Mouse (Mus musculus): ENCODE measurements around the gene Ptchd3.

The Ptchd3 gene

DNA sequence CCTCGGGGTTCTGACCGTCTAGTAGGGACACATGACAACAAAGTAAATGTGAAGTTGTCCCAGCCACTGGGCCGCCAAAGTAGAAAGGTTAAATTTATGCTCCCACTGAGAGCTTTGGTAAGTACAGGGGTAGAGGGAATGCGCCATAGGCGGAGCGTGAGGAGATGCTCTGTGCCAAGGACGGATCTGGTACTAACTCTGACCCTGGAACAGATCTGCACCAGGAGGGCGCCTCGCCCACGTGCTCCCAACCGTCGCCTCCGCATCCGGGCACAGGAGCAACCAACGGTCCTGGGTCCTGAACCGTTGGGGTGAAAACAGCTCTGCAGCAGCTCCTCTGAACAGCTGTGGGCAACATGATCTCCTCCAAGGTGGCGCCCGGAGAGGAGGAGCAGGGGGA lies at the start of gene Ptchd3:
TSS of gene Ptchd3 (plus strand) at position 301 of the 400 bp plus-strand sequence.
- DNase-seq (ENCODE audit: low read depth) = no peak

- no peak for DNase-seq (ENCODE audit: low read depth)
Measured at GRCm38 (mm10) chr11:121781831-121782230, 48.2 kb upstream of the Ptchd3 start.

- DNase-seq (ENCODE audit: low read depth) = no peak
Measured at GRCm38 (mm10) chr11:121787456-121787855, 42.6 kb upstream of the Ptchd3 start.

GRCm38 (mm10) chr11:121789566-121789965 lies 40.5 kb upstream of the Ptchd3 start:
- DNase-seq (ENCODE audit: low read depth) = no peak

DNA sequence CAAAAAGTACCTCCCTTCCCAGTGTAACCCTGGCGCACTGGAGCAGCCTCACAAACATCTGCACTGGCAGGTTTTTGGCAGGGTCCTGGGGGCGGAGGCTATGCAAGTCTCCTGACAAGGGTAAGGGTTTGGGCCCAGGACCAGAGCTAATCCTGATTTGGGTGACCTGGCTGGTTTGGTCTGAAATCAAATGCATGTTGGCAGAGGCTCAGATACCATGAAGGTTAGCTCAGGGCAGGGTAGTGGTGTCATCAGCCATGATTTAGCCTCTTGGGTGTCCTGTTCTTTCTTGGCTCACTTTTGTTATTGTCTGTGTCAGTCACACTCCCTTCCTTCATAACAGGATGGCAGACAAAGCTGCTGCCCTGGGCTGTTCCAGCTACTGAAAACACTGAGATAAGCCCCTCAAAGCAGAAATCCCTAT lies 39.4 kb upstream of the Ptchd3 start:
- DNase-seq (ENCODE audit: low read depth) = no peak

- DNase-seq (ENCODE audit: low read depth) = no peak
Measured at GRCm38 (mm10) chr11:121791446-121791845, 38.6 kb upstream of the Ptchd3 start.

DNA sequence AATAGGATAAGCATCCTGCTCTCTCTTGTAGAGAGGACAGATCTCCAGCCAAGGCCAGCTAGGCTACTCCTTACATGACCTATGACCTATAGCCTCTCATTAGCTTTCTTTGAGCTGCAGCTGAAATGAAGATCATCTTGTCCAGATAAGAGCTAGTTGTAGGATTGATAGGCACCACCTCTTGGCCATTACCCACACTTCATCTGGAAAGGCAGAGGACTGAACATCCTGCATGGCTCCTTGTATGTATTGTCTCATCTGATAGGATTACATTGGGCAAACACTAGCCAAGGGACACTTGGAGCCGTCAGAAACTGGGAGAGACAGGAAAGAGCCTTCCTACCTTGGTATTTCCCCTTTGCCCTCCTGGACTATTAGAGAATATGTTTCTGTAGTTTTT lies 38.1 kb upstream of the Ptchd3 start:
- no peak for DNase-seq (ENCODE audit: low read depth)

- DNase-seq (ENCODE audit: low read depth) = no peak
Measured at GRCm38 (mm10) chr11:121793530-121793929, 36.5 kb upstream of the Ptchd3 start.

- no peak for DNase-seq (ENCODE audit: low read depth)
Measured at GRCm38 (mm10) chr11:121794186-121794585, 35.9 kb upstream of the Ptchd3 start.

DNA sequence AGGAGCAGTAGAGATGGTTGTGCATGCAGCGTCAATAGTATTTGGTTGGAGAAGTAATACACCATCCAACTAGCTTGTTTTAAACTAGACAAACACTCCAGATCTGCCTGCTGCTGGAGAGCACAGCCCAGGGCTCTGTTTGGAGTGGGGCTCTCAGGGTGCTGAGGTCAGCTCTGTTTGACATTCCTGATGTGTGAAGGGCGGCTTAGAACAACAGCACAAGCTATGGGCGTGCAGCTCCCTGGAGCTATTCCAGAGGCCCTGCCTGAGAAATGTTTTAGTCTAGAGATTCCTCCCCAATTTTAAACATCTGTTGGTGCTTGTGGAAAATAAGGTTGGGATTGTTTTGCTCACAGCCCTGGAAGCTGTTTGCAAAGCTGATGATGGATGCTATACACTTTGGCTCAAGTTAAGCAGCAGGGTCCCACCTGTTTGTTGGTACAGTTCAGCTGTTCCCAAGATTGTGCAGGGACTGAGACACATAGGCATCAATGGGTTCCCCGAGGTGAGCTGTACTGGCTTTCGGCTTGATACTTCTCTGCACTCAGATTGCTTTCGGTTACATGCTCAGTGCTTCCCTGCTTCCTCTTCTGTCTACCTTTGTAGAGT lies 35.4 kb upstream of the Ptchd3 start:
- no peak for DNase-seq (ENCODE audit: low read depth)

GRCm38 (mm10) chr11:121795978-121796377 lies 34.1 kb upstream of the Ptchd3 start:
- DNase-seq (ENCODE audit: low read depth) = no peak

GRCm38 (mm10) chr11:121798591-121798990 lies 31.5 kb upstream of the Ptchd3 start:
- DNase-seq (ENCODE audit: low read depth) = no peak

GRCm38 (mm10) chr11:121799746-121800299 lies 30.2 kb upstream of the Ptchd3 start:
- DNase-seq (ENCODE audit: low read depth) = no peak

GRCm38 (mm10) chr11:121802743-121803142 lies 27.3 kb upstream of the Ptchd3 start:
- no peak for DNase-seq (ENCODE audit: low read depth)

GRCm38 (mm10) chr11:121804258-121805027 lies 25.6 kb upstream of the Ptchd3 start:
- DNase-seq (ENCODE audit: low read depth) = no peak

GRCm38 (mm10) chr11:121808204-121808852 lies 21.7 kb upstream of the Ptchd3 start:
- DNase-seq (ENCODE audit: low read depth) = peak; percentile 50

DNA sequence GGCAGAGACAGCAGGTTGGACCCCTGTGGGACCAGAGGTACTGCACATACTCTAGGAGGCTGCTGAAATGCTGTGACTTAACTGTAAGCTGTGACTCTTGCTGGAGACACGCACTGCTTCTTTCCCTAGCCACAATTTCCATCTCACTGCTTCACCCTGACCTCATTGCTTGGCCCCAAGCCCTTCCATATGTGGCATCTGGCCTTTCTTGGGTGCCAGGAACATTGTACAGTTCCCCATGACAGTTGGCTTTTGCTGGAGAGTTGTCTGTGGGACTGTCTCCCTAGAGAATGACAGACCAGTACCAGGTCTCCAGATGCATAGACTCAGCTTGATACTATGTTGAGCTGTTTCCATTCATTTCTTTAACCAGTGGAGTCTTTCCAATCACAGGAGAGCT lies 21.2 kb upstream of the Ptchd3 start:
- no peak for DNase-seq (ENCODE audit: low read depth)

DNA sequence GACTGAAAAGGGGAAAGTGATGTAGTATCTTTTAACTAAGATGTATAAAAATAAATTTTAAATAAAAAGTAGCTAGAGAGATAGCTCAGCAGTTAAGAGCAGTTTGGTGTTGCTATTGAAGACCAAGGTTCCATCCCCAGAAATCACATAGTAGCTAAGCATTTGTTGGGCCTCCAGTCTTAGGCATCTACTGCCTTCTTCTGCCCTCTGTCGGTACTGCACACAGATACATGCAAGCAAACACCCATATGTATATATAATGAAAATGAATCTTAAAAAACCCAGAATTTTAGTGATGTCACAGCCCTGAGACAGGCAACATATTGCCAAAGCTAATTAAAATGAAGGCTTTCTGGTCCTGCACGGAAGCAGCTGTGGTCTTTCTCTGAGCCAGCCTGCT lies 15.9 kb downstream of the Ptchd3 start:
- no peak for DNase-seq (ENCODE audit: low read depth)

DNA sequence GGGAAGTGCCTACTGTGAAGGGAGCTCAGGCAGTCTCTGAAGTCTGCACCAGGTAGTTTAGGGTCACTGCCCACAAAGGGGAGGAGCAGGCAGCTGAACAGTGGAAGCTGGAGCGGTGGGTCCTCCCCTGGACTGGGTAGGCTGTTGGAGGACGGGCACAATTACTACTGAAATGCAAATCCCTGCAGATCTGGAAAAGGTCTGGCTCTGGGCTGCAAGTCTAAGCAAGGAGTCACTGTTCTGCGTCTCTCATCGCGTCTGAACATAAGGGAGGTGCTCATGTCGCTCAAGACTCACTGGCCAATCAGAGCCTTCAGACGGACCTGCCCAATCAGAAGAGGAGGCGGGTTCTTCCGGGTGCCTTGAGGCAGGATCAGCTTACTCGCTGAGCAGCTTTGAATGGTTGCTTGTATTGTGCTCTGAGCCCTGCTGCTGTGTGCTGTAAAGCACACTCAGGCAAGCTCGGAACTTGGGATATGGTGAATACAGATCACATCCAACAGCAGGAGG lies 17.8 kb downstream of the Ptchd3 start:
- peak; percentile 56 for DNase-seq (ENCODE audit: low read depth)
